Mouse (Mus musculus) inflammation-experienced regulatory T-cells, adult 6 months (primary cell): ENCODE results near the gene Hbs1l. TPM values are rescaled to one million over a fixed set of nuclear protein-coding genes. Genes with fewer than 3 reads are reported as not detected.
"Not testable (repeated sequence)": the region's sequence is repeated elsewhere in the genome, so short reads cannot be mapped to it uniquely, and the experiment has no call there.

Experiments used
- ATAC-seq: one replicate; pipeline ENCODE4 v1.8.0; 2017
- polyA plus RNA-seq, 3 experiments: library from polyadenylated mRNA; unstranded; fragments of 100-300 nt; shearing (Covaris generic); gene quantifications; one replicate each; pipeline ENCODE4 v1.2.1; 2017

Hbs1l gene
- polyA plus RNA-seq, 3 experiments from 2014 or later: 127 to 133 (median 133) TPM

DNA sequence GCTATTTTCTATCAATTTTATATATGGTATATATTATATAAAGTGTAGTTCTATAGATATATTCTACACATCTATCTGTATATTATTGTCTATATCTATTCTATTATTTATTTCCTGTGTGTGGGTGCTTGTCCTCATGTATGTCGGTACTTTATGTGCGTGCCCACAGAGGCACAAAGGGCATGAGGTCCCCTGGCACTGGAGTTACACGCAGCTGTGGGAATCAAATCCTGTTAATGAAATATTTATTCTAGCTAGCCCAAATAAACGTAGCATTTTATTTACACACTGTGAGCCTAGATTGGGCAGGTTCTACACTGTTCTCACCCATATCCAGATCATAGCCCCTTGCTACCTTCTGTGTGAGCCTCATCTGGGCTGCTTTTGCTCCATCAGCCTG lies 63.3 kb downstream of the Hbs1l start:
- no peak for ATAC-seq

GRCm38 (mm10) chr10:21361871-21362270 lies 66.1 kb downstream of the Hbs1l start:
- ATAC-seq: no peak

DNA sequence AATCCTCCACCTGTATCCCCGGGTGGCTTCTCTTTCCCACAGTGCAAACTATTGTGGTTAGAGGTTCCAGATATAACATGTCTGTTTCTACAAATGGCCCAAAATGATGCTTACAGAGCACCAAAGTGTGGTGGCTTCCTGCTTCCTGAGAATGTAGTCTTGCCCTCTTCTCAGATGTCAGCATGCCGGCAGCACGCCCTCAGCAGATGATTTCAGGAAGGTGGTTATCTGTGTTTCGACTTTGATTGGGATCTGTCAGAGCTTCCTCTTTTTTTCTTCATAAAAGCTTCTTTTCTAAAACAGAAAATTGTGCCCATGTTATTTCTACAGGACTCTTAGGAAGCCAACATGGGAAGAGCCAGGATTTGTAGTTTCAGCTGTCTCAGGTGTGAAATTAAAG lies 67.5 kb downstream of the Hbs1l start:
- ATAC-seq: peak; percentile 36

- ATAC-seq: no peak
These were observed 69.2 kb downstream of the Hbs1l start for GRCm38 (mm10) chr10:21364946-21365345.

- peak; percentile 54 for ATAC-seq
These were observed 70.1 kb downstream of the Hbs1l start for GRCm38 (mm10) chr10:21365897-21366296.

- ATAC-seq: peak; percentile 17
These were observed 70.7 kb downstream of the Hbs1l start for GRCm38 (mm10) chr10:21366471-21366870.

DNA sequence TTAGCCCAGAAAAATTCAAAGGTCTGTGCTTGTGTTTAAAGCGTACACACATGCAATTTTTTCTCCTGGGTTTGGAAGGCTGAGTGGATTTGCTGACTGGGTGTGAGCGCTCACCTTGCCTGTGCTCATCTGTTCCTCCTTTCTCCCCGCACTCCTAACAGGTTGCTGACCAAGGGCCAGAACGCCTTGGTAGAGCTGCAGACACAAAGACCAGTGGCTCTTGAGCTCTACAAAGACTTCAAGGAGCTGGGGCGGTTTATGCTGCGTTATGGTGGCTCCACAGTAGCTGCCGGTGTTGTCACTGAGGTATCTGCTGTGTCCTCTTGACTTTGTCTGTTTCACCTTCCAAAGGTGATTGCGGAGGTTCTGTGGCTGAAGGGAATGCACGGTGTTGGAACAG lies 71.7 kb downstream of the Hbs1l start:
- ATAC-seq: no peak

- no peak for ATAC-seq
These were observed 73.8 kb downstream of the Hbs1l start for GRCm38 (mm10) chr10:21369586-21369985.

- no peak for ATAC-seq
These were observed 76.5 kb downstream of the Hbs1l start for GRCm38 (mm10) chr10:21372271-21372670.

GRCm38 (mm10) chr10:21376682-21377473 lies 81.1 kb downstream of the Hbs1l start, which contains the start of gene Aldh8a1:
Aldh8a1 (plus strand) TSS chr10:21377291.
- ATAC-seq: no peak

DNA sequence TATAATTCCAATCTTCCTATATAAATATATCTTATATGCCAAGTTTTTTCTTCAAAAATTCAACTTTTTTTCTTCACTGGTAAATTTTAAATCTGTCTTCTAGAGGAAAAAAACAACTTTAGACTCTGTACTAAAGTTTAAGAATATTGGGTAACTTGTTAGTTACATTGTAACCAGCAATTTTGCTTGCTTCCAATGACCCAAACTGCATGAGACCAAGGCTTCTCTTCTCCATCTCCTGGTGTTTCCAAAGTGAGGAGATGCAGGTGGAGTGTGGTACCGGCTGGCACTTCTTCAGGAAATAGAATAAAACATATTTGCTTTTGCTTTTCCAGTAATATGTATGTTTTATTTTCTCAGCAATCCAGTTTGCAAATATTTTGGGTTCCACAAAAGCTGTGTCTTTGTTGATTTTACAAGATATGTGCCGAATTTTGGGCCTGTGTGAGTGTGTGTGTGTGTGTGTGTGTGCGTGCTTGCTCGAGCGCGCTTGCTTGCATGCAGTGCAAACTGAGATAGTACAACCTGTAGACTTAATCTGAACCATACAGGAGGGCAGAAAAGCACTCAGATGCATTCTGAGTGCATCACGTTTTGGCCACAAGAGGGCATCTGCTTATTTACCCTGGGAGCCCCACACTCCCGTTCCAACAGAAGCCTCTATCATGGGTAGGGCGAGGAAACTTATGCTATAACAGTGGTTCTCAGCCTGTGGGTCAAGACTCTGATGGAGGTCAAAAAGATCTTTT lies 82.6 kb downstream of the Hbs1l start:
- no peak for ATAC-seq

- ATAC-seq: peak; percentile 88
These were observed 87.1 kb downstream of the Hbs1l start for GRCm38 (mm10) chr10:21382914-21383313.

DNA sequence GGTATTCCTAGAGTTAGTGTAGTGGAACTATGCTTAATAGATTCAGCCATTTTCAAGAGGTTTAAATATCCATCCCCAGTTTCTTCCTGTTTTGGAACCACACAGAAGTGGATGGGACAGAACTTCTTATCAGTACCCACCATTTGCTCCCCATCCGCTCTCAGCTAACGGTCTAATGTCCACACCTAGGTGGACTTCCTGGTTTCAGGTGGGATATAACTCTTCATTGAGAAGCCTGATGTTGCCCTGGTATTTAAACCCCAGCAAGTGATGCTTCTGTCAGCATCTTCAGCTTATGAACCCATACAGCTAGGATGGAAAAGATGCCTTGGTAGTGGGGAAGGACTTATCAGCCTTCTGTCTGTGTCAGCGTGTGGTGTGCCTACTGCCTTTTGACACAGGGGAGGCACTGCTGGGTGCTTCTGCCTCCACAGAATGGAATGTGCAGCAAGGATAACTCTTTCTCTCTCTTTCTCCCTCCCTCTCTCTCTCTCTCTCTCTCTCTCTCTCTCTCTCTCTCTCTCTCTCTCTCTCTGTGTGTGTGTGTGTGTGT lies 89.4 kb downstream of the Hbs1l start:
- ATAC-seq: no peak

GRCm38 (mm10) chr10:21389075-21389474 lies 93.3 kb downstream of the Hbs1l start:
- ATAC-seq: no peak

GRCm38 (mm10) chr10:21390440-21390839 lies 94.7 kb downstream of the Hbs1l start:
- ATAC-seq: no peak

DNA sequence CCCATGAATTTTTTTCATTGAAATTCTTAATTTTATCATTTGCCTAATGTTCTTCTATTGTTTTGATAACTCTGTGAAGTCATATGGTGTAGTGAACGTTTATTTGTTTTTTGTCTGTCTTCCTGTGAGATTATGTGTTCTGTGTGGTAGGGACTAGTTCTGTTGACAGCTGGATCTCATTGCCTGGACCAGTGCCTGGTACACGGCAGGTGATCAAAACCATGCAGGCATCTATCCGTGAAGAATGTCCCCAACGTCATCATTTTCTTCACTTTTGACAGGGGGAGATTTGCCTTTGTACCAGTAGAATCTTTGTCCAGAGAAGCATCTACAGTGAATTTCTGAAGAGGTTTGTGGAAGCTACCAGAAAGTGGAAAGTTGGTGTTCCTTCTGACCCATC lies 95.5 kb downstream of the Hbs1l start:
- ATAC-seq: no peak

- no peak for ATAC-seq
These were observed 97.6 kb downstream of the Hbs1l start for GRCm38 (mm10) chr10:21393390-21393789.

DNA sequence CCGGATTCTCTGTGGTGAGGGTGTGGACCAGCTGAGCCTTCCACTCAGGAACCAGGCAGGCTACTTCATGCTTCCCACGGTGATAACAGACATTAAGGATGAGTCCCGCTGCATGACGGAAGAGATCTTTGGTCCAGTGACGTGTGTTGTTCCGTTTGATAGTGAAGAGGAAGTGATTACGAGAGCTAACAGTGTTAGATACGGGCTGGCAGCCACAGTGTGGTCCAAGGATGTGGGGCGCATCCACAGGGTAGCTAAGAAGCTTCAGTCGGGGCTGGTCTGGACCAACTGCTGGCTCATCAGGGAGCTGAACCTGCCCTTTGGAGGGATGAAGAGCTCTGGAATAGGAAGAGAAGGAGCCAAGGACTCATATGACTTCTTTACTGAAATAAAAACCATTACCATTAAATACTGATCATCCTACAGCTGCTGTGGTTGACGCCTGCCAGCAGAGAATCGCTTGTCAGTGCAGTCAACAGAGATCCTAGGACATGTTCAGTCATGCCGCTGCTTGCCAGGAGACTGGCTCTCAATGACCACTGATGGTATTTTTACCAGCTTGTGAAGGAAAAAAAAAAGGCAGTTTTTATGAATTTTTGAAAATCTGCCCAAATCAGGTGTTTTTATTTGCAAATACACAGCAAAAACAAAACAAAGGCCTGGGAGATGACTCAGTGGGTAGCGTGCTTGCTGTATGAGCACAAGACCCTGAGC lies 99.8 kb downstream of the Hbs1l start:
- ATAC-seq: no peak

GRCm38 (mm10) chr10:21398873-21399425 lies 103.2 kb downstream of the Hbs1l start:
- ATAC-seq: not testable (repeated sequence)

- ATAC-seq: no peak
These were observed 103.8 kb downstream of the Hbs1l start for GRCm38 (mm10) chr10:21399622-21400021.

DNA sequence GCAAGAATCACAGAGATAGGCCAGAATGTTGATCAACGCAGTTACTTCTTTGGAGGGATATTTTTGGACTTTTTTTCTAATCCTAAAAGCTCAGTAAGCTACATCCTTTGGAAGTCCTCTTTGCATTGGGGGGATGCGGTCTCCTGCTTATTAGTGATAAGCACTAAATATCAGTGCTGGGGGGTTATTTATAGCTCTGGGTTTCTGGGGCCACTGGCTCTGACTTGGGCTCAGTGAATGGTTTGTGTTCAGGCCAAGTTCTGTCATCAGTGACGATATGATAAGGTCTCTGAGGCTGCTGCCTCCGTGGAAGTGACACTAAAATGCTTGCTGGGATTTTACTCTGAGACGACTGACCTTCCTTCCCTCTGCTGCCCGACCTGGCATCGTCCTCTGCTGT lies 104.3 kb downstream of the Hbs1l start:
- no peak for ATAC-seq

DNA sequence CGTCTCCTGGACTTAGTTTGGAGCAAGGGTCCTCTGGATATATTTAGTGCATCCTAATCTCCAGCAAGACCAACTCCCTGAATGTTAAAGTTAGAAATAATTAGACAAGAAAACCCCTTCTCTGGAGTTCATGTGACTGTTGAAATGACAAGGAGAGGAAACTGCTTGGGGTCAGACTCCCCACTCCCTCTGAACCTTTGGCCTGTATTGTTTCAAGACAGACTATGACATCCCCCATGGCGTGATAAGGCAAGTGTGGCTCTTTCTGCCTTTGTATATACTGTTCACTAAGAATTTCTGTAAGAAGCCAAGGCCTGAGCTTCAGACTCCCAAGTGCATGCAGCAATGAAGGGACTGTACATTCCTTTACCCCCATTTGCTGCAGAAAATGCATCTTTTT lies 104.7 kb downstream of the Hbs1l start:
- ATAC-seq: no peak

DNA sequence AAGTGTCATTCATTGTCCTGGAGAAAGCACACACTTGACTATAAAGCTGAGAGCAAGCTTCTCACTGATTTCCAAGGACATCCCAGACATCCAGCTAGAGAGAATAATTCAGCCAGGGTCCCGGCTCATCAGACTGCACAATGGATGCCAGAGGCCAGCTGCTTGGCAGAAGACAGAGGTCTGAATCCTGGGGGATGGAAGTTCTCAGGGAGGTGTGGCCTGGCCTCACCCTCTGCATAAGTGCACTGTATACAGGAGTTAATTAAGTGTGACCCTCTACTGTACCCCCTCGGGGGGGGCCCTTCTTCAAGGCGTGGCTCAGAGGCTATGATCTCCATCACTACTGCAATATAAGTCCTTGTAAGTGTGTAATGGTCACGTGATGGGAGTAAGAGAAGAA lies 105.5 kb downstream of the Hbs1l start:
- ATAC-seq: no peak
